Mouse (Mus musculus): Measurements from ENCODE around the gene Tmprss12. TPM values are rescaled to one million over a fixed set of nuclear protein-coding genes. Genes with fewer than 3 reads are reported as not detected.
"Not testable (repeated sequence)": the region's sequence is repeated elsewhere in the genome, so short reads cannot be mapped to it uniquely, and the experiment has no call there.

Tmprss12 gene
- polyA plus RNA-seq, 1 experiment = not detected

DNA sequence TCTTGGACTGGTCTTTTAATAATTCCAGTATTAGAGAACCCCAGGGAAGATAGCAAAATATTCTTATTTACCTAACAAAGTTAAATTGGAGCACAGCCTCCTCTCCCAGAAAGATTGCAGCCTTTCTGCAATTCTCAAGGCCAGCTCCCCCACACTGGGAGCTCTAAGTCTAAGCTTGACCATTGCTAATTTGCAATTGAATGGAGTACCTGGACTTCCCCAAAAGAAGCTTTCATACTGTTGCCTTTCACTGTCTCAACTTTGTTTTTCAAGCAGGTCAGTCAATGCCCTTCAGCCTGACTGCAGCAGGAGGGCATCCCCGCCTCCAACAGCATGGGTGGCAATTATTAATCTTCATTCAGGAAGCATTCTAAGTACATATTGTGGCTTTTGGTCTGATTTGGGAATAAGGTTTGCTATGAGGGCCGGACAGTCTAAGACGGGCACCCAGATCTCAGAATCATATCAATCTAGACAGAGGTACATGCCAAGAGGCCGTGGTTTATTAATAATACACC lies 6.8 kb upstream of the Tmprss12 start:
- not testable (repeated sequence) for DNase-seq (ENCODE audit: low read depth)

DNA sequence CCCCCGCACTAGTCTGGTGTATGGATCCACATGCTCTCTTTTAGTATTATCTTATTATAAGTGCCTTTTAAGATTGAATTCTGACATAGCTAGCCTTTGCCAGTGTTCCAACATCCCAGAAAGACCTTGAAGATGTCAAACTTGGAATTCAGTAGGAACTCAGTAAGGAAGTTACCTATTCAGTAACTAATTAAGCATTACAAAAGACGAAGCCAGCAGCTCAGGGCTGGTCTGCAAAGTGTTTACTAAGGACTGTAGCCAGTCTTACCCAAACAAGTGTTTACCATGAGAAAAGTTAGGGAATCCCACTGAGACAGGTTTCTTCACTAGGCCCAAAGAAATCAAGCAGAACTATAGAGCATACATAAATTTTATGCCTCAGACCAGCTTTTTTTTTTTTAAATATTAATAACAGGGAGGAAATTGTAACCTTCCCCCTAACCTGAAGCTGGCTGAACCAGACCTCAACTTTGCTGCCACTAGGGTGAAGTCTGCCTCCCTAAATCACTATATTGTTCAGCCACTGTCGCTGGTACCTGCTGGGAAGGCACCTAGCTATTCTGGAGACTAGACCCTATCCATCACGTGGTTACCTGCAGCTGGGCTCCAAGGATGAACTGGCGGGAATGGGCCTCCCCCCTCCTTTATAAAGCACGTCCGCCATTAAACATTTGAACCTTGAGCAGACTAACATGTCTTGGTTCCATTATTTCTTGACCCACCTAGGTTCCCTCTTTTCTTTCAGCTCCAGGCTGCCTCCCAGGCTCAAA lies 5.7 kb upstream of the Tmprss12 start:
- DNase-seq (ENCODE audit: low read depth) = no peak

DNA sequence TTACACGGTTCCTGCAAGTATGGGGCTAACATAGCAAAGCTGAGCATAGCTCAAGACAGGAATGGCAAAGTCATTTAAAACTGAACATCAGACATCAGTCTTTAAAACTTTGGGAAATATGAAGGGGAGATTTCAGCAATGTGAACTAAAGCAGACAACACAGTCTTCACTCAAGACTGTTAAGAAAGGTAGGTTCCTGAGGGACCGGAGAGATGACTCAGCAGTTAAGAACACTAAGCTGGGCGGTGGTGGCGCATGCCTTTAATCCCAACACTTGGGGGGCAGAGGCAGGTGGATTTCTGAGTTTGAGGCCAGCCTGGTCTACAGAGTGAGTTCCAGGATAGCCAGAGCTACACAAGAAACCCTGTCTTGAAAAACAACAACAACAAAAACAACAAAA lies 4.2 kb upstream of the Tmprss12 start:
- no peak for DNase-seq (ENCODE audit: low read depth)

DNA sequence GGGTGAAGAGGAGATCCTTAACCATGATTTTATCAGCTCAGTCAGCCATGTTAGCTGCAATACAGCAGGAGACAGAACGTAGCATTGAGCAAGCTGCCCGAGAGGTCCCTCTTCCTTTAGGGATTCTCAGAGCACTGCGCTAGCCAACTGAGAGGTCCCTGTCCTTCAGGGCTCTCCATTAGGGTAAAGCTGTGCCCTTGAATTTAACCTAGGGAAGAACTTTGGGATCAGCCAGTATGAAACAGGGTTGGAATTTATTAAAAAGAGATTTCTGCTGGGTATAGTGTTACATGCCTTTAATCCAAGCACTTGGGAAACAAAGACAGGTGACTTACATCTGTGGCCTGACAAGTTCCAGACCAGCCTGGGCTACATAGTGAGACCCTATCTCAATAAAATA lies 3.1 kb upstream of the Tmprss12 start:
- DNase-seq (ENCODE audit: low read depth) = no peak

DNA sequence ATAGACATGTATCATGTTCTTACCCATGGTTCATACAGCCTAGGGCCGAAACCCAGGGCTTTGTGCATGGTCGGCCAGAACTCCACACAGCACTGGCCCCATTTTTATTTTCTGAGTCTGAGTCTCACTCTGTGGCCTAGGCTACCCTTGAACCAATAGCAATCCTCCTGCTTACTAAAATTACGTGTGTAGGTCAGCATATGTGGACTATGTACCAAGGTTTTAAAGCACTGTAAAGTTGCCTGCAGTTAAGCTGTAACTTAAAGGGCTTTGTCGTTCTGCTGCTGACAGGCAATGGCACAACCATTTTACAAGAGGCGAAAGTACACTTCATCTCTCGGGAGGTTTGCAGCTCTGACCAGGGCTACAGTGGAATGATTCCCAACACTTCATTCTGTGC lies 8.3 kb downstream of the Tmprss12 start:
- DNase-seq (ENCODE audit: low read depth) = no peak

DNA sequence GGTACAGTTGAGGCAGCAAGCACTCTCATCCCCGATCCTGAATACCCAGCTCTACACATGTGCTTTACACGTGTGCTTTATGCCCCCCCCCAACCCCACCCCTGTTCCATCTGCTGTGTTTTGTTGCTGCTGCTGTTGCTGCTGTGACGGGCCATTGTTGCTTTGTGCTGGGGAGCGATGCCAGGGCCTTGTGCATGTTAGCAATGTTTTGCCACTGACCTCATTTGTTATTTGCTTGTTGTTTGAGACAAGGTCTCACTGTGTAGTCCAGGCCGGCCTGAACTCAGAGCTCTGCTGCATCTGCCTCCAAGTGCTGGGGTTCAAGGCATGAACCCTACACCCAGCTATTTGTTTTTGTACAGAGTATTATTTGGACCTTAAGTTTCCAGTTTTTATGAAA lies 10.2 kb downstream of the Tmprss12 start:
- no peak for DNase-seq (ENCODE audit: low read depth)

DNA sequence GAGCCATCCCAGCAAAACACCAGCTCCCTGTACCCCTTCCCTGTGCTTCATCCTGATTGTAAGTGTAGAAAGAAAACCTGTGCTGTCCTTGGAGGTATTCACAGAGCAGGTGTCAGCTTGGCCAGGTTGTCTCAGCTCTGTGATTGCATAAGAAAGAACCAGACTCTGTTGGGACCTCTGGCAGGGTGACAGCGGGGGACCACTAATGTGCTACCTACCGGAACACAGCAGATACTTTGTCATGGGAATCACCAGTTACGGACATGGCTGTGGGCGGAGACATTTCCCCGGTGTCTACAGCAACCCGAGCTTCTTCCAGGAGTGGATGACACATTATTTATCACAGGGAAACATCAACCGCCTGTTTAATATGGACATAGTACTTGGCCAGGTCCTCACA lies 11.7 kb downstream of the Tmprss12 start:
- DNase-seq (ENCODE audit: low read depth) = no peak

DNA sequence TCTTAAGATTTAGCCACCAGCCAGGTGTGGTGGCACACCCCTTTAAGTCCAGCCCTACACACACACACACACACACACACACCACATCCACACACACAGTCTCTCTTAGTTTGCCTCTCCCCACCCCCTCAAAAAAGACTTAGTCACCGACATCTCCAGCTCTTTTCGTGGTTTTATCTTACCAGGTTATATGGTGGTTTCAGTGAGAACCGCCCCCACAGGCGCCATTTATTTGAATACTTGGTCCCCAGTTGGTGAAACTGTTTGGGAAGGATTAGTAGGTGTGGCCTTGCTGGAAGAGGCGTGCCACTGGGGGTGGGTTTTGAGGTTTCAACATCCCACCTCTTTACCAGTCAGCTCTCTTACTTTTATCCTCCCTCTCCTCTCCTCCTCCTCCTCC lies 17.2 kb downstream of the Tmprss12 start:
- no peak for DNase-seq (ENCODE audit: low read depth)

DNA sequence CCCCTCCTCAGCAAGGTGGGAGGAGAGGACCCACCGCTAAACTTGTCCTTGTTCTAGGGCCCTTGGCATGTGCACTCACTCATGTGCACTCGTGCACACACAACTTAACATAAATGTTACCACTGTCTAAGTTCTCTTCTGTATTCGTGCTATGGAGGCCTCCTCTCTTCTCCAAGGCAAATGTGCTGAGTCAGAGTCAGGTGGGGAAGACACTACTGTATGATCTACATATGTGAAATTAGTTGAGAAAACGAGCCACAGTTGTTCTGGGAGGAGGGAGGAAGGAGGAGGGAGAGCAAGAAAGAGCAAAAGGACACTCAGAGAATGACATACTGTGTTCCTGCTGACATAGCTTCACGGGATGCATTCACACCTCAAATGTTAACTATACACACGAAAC lies 19.9 kb downstream of the Tmprss12 start:
- no peak for DNase-seq (ENCODE audit: low read depth)

DNA sequence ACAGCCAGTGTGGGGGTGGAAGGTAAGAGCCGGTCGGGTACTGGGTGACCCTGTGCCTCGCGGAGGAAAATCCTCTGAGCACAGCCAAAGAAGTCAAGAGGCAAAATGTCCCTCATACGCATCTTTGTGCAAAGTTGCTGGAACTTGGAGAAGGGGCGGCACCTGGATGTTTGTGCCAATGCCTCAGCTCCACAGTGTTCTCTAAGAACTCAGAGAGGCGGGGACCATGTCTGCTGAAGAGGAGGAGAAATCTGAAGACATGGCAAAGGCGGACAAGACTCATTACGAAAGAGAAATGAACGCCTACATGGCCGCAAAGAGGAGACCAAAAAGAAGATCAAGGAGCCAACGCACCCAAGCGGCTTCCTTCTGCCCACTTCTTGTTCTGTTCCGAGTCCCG lies 20.9 kb downstream of the Tmprss12 start:
- no peak for DNase-seq (ENCODE audit: low read depth)

DNA sequence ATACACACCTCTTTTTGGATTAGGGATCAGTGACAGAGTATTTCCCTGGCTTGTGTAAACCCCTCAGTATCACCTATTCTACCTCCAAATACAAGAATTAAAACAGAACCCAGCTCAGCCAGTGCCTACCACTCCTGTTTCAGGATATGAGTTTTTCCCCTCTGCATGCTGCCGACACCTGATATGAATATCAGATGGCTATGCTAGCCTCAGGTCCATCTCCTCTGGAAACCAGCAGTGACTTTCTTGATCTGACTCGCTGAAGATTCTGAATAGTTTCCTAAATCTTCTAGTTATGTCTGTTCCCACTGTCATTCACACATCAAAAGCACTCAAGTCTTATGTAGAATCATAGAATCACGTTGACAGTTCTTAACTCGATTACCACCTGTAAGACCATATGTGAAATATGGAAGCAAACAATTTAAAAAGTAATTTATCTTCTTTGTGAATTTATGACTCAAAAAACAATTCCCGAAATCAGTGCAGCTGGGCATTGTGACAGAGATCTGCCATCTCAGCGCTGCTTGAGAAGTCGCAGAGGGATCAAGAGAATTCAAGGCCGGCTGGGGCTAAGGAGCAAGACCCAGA lies 22.9 kb downstream of the Tmprss12 start:
- no peak for DNase-seq (ENCODE audit: low read depth)

DNA sequence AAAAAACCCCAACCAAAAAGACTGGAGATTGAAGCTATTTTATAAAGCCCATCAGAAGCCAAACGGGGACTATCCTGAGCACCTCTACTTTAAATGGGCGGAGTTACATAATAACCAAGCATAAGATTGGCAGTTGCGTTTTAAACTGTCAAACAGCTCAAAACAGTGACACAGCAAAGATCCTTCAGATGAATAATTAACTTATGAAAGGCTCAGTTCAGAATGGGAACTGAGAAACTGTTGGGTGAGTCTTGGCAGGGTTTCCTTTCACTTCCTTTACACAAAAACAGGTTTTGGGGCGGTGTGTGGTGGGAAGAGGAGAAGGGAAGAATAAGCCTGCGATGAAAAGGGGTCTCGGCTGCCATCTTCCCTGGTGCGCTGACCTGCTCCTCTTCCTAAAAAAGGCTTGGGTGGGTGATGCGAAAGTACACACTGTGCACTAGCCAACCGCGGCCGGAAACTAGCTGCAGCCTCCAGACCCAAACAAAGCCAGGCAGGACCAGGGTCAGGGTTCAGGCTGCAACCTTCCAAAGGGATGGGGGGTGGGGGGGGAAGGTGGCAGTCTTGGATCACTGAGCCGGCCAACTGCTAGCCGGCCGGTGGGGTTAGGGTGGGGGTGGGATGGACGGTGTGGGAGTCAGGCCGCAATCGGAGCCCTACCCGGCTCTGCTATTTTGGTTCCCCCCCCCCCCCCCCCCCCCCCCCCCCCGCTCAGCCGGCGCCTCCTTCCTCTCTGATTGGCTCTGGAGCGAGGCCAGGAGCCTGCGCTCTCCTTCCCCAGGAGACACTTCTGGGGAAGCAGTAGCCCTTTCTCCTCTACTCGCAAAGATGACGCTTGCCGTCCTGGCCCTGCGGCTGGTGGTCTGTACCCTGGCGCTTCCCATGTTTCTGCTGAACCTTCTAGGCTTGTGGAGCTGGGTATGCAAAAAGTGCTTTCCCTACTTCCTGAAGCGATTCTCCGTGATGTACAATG lies 23.7 kb downstream of the Tmprss12 start, which contains the start of gene Mettl7a1:
Mettl7a1 (plus strand) TSS at position 122 of the 973 bp plus-strand sequence.
- no peak for DNase-seq (ENCODE audit: low read depth)

DNA sequence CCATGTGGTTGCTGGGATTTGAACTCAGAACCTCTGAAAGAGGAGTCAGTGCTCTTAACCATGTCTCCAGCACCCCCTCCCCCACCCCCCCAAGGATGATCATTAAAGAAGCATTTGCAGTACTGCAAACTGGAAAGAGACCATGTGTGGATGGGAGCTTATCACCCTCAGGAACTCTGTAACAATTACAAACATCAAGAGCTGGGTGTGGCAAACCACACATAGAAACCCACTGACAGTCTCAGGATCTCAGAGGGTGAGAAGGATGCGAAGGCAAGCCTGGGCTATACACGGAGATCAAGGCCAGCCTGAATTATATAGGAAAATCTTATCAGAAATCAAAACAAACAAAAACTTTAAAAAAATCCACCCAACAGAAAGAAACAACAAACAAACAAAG lies 25.6 kb downstream of the Tmprss12 start:
- no peak for DNase-seq (ENCODE audit: low read depth)

DNA sequence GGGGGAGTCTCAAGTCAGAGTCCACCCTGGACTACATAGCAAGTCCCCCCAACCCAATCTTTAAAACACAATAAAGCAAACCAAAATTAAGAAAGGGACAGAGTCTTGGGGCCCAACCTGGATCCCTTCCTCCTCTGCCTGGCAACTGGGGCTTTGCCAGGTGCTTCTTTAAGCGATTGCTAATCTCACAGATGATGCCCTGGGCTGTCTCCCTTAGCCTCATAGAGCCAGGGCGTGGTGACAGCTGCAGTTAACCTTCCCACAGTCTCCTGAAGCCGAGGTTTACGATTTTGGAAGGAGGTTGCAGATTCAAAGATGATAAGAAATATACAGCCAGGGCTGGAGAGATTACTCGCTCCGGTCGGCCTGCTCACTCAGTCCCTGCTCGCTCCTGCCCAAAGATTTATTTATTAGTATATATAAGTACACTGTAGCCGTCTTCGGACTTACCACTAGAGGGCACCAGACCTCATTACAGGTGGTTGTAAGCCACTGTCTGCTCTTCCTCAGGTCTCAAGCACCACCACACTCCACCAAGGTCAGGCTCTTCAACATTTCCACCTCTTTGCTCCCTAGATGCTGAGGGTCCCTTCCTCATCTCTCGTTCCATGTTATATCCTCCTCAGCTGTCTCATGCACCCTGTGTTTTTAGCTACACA lies 26.9 kb downstream of the Tmprss12 start:
- not testable (repeated sequence) for DNase-seq (ENCODE audit: low read depth)

DNA sequence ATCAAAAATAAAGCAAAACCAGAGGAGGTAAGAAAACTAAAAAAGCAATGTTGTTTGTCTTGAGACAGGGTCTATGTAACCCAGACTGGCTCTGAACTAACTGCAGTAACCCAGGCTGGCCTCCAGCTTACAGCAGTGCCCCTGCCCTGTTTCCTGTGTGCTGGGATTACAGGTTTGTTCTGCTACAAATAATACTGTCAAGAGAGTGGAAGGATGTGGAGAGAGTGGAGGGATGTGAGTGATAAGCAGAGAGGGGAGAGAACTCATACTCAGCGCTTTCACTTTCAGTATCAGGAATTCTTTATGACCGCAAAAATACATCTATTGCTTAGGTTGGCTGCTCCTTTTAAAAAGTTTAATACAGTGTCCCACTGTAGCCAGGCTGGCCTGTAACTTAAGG lies 31.7 kb downstream of the Tmprss12 start:
- DNase-seq (ENCODE audit: low read depth) = no peak

DNA sequence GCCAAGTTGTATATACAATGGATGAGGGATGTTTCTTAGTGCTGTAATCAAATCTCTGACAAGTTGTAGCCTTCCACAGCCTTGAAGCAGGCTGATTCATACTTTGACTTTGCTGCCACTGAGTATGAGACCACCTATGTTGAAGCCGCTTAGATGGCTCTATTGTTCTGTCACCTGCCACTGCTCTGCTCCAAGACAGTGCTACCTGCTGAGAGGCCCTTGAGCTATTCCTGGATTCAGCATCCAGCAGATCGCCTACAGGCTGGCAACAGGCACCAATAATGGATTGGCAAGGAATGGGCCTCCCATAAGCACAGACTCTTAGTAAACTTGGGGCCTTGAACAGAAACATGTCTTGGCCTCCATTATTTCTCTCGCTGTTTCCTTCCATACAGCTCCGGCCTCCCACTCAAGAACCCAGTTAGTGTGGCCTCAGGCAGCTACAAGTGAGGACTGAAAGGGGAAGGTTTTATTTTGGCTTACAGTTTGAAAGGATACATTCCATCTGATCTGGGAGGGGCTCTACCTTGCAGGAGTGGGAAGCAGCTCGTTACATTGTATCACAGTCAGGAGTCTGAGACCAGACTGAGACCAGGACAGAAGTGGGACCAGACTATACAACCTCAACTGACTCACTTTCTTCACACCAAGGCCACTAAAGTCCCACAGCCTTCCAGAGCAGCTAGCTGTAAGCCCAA lies 34.0 kb downstream of the Tmprss12 start:
- no peak for DNase-seq (ENCODE audit: low read depth)

DNA sequence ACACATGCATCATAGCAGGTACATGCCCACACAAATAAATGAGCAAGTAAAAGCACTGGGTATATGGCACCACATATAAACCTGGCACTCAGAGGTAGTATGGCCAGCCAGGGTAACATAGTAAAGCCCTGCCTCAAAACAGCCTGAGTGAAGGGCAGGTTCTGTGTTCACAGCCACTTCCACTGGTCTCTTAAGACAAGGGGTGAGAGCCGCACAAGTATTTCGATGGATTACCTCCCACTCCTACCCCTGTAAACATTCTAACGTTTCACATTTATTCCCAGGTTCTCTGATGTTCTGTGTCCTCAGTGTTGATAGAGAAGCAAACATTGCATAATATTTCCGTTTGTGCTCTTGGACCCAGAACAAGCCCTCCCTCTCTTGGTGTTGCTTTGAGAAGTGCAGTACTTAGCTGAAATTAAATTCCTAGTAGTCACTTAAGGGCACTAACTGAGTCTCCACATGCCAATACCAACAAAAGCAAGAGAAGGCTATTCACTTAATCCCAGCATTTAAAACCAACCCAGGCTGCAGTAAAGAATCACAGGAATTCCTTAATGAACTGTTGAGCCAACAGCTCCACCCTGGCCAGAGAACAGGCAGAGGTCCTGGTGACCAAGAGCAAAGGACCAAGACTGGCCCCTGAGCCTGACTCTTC lies 37.5 kb downstream of the Tmprss12 start:
- DNase-seq (ENCODE audit: low read depth) = not testable (repeated sequence)

DNA sequence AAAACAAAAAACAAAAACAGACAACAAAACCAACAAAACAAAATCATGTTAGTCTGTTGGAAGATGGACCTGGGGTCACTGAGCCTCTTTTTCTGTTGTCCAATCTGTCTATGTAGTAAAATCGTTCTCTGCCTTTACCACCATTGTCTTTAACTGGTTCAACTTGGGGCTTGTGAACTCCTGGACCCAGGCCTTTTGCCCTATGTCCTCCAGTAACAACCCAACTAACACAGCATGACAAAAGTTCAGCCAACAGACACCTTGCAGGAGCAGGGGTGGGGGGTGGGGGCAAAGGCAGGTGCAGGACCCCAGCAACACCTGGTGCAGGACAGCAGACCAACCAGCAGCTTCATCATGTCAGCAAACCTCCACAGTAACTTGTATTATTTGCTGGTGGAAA lies 39.2 kb downstream of the Tmprss12 start:
- no peak for DNase-seq (ENCODE audit: low read depth)

DNA sequence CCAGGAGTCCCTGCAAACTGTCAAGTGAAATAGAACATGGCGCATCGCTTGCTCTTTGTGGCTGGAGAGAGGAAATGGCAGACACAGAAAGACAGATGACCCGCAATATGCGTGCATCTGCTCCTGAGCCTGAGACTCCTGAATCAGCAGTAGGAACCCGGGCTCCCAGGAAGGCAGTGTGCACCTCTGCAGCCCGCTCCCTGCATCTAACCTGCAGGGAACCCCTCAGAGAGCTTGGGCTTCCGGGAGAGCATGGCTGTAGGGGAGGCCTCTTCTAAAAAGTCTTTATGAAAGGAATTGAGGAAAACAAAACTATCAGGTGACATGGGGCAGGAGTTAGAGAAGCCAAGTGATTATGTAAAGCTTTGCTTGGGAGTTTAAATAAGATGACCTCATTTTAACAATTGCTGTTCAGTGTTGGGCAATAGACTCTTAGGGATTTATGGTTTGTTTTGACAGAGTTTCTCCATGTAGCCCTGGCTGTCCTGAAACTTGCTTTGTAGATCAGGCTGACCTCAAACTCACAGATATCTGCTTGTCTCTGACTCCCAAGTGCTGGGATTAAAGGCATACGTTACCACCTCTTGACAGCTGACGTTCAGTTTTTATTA lies 39.8 kb downstream of the Tmprss12 start:
- DNase-seq (ENCODE audit: low read depth) = peak; percentile 74

DNA sequence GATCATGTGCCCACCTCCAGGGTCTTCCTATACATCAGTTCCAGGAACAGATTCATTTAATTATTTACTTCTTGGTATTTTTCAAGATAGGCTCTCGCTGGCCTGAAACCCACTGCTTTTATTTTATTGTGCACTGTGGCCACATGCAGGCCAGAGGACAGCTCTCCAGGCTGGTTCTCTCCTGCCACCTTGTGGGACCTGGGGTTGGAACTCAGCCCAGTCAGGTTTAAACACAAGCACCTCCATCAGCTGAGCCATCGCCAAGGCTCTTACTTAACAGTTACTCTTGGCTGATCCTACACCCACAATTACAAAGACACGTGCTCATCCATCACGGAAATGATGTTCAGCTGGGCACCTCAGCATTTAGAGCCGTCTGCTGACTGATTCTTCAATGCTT lies 40.5 kb downstream of the Tmprss12 start:
- peak; percentile 86 for DNase-seq (ENCODE audit: low read depth)

Measured in gonadal fat pad, adult 2 months (tissue).